Mouse (Mus musculus): Measurements from ENCODE around the gene Tmem132a.

Tmem132a gene

GRCm38 (mm10) chr19:10869886-10870527, at the start of gene Tmem132a:
Gene Tmem132a (minus strand): TSS chr19:10869940.
- CTCF ChIA-PET, result interaction anchor here (0.6 to 0.8 kb wide), 2 partner anchors 192 to 385 kb away, joined by 3 to 4 read pairs; no protein-coding TSS in a partner anchor

DNA sequence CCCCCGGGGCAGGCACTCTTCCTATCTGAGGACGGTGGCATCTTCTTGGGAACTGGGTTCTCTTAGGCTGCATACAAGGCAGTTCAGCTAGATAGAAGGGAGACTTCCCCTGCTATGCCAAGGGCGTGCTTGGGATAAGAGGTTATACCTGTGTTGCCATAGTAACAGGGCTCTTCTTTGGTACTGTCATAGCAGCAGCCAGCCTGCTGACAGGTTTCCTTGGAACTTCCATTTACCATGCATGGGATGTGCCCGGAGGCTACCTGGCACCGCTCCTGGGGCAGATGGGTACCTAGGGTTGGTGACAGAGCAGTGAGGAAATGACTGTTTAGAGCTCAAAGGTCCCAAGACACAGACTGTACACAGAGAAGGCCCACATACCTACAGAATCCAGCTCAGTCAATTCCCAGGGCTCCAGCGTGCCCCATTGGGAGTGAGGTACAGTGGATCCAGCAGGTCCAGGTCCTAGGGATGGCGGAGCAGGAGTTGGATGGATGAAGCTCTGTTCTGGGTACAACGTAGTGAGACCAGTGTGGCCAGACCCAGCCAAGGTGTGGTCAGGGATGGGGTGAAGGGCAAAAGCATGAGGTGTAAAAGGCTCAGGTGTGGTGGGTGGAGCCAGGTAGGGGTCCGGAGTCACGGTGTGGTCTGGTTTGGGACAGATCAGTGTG, 48.7 kb upstream of the Tmem132a start:
- CTCF ChIA-PET, result no interaction called here

GRCm38 (mm10) chr19:10916506-10916905, 46.8 kb upstream of the Tmem132a start:
- CTCF ChIA-PET, result interaction anchor here (0.9 kb wide), 1 partner anchor 25 kb away, joined by 4 read pairs; no protein-coding TSS in a partner anchor

GRCm38 (mm10) chr19:10914870-10915269, 45.1 kb upstream of the Tmem132a start:
- CTCF ChIA-PET, result interaction anchor here (0.6 kb wide), 2 partner anchors 9 to 392 kb away, joined by 3 read pairs; no protein-coding TSS in a partner anchor

DNA sequence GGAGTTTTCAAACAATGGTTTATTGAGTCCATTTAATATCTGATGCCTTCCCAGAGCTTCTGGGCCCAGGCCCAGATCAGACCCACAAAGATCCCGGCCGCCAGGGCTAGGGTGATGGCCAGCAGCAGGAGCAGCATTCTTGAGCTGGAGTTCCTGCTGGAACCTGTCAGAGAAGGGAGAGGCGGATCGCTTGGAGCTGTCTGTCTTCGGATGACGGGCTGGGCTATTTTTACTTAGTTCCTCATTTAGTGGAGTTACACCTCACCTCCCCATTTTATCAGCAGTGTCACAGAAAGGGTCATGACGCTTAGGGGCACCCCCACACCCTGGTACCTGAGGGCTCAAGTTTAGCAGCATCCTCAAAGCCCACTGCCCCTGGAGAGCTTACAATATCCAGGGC, 44.6 kb upstream of the Tmem132a start:
- CTCF ChIA-PET, result interaction anchor here (0.6 kb wide), 1 partner anchor 391 kb away, joined by 3 read pairs; no protein-coding TSS in a partner anchor

DNA sequence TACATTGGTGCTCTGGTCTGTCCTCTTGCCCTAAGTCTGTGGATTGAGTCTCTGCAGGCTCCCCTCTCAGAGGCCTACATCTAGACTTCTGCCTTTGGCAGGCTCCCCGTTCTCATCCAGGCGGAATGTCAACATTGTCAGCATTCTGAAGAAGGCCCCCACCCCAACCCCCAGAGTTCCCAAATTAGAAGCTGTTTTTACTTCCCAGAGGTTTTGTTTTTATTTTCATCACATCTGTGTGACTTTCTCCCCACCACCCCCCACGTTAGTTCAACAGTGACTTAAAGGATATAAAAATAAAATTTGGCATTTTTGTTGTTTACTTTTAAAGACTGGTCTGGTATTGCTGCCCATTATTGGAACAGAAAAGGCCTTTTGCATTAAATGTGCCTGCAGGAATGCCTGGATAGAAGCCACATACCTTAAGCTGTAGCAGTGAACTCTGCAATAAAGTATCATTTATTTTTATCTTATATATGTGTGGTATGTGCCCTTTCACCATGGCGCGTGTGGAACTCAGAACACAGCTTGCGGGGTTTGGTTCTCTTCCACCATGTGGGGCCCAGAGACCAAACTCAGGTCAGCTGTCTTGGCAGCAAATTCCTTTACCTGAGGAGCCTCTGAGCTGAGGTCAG, 39.5 kb upstream of the Tmem132a start:
- CTCF ChIA-PET, result interaction anchor here (1.2 kb wide), 1 partner anchor 35 kb away, joined by 5 read pairs; no protein-coding TSS in a partner anchor

DNA sequence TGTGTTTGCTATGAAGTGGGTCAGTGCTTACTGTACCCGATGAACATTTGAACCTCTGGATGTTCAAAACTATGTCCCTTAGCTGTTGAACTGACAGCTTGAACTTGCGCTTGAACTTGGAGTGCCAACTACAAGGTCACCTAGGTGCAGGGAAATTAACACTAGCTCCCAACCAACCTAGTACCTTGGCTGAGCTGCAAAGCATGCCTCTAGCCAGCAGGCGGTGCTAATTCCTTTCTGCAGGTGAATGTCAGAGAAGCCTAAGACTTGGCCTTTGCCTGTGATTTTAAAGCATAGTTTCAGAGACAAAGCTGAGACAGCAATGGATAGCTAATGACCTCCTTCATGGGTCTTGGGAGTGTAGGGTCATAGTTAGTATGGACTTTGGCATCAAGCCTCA, 38.2 kb upstream of the Tmem132a start:
- CTCF ChIA-PET, result interaction anchor here (0.6 kb wide), 1 partner anchor 18 kb away, joined by 13 read pairs; no protein-coding TSS in a partner anchor

DNA sequence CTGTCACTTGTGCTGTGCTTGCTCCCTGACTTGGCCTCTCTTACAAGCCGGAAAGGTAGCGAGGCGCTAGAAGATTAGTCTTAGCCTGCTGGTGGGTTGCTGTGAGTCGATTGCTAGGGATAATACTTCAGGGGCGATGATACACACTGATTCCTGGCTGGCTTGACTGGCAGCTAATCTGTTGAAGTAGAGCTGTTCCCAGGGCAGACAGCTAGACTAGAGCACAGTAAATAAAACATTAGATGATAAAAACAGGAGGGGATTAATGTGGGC, 35.9 kb upstream of the Tmem132a start:
- CTCF ChIA-PET, result no interaction called here

- CTCF ChIA-PET, result no interaction called here
These were observed 35.4 kb upstream of the Tmem132a start for GRCm38 (mm10) chr19:10904927-10905727.

DNA sequence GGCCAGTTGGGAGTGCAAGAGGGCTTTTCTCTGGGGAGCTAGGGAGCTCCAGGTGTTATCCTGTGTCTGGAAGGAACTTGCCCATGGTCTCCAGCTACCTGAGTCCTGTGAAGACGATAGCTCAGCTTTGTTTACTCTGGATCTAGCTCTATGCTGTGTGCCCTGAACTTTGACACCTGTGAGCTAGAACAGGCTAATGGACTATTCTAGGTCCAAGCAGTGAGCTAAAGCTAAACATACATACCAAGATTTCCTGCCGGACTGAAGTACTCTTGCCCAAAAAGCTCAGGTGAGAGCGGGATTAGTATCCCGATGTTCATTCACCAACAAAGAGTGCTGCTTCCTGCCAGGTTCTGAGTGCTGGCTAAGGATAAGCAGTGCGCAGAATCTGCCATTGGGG, 34.8 kb upstream of the Tmem132a start:
- CTCF ChIA-PET, result no interaction called here

DNA sequence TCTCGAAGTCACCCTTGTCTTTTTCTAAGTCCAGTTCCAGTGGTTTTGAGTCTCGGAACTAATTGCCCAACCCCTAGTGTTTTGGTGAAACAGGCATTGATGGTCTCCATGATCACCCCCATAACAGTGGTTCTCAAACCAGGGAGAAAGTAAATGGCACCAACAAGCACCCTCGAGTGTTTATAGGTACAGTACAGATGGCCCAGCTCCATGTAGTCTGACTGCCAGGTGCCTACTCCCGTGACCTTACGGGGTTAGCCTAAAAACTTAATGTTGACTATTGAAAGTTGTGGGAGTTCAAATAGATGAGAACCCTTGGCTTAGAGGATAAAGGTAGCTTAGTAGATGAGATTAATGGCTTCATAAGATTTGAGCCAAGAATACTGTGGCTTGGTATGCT, 31.3 kb upstream of the Tmem132a start:
- CTCF ChIA-PET, result no interaction called here

DNA sequence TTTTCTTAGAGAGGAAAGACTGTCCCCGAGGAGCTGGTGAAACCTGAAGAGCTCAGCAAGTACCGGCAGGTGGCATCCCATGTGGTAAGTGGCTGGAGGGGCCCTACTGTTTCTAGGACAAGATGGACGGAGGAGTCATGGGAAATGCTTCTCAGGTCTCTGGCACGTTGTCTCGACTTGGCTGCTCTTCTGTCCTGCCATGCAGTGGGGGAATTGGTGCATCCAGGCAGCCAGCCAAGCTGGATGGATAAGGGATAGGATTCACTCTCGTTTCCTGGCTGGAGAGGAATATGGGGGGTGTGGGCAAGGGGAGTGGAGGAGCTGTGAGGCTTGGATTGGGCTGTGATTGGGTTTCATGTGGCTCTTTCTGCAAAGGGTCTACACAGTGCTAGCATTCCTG, 30.6 kb upstream of the Tmem132a start:
- CTCF ChIA-PET, result no interaction called here

DNA sequence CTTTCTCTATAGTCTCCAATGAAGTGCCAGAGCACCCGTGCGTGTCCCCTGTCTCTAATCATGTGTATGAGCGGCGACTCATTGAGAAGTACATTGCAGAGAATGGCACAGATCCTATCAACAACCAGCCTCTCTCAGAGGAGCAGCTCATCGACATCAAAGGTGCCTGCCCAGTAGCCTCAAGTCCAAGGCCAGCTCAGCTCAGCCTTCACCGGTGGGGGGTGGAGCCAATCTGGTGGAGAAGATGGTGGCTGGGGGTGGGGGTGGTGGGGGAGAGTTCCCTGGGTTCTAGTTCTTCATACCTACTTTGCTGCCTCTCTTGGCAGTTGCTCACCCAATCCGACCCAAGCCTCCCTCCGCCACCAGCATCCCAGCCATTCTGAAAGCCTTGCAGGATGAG, 27.8 kb upstream of the Tmem132a start:
- CTCF ChIA-PET, result no interaction called here

GRCm38 (mm10) chr19:10896849-10897248, 27.1 kb upstream of the Tmem132a start:
- CTCF ChIA-PET, result no interaction called here

DNA sequence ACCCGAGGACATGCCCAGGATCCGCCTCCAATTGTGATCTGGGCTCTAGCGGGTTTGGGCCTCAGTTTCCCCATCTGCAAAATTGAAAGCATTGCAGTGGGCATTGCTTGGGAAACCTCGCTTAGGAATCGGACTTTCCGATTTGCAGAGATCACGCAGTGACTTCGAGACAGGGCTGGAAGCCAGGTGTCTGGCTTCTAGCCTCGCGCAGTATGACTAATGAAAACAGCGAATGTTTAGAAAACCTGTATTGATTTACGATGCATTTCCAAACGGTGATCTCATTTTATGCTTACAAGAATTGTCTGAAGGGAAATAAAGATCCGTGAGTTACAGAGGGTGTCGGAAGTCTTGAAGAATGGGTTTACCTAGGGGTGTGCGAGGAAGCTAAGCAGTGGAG, 26.0 kb upstream of the Tmem132a start:
- CTCF ChIA-PET, result no interaction called here

DNA sequence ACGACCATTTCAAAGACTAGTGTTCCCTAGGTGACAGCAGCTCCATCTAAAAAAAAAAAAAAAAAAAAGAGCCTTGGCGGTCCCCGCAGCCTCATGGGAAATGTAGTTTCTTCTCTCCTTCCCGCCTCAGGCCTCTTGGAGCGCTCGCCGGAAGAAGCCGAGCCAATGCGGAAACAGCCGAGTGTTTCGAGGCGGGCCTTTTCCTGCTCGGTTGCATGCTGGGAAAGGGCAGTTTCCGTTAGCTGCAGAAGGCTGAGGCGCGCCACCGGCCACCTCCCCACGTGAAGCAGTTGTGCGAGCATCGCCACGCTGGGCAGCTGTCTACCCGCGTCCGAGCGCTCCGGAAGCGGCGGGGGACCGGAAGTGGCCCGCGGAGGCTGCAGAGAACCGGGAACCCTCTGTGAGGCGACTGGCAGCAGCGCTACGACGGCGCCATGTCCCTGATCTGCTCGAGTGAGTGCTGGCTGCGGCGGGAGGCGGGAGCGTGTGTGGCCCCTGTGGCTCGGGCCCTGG, 25.3 kb upstream of the Tmem132a start, which contains the start of gene Prpf19:
Gene Prpf19, plus strand, starts transcription at position 216 of the 513 bp plus-strand sequence.
- CTCF ChIA-PET, result interaction anchor here (0.6 kb wide), 1 partner anchor 154 kb away, joined by 4 read pairs; no protein-coding TSS in a partner anchor

- CTCF ChIA-PET, result interaction anchor here (1.2 kb wide), 1 partner anchor 12 kb away, joined by 7 read pairs; no protein-coding TSS in a partner anchor
These were observed 22.5 kb upstream of the Tmem132a start for GRCm38 (mm10) chr19:10892201-10892600.

GRCm38 (mm10) chr19:10881426-10882154, 11.8 kb upstream of the Tmem132a start, which contains the start of gene Tmem109:
Gene Tmem109 (minus strand): TSS chr19:10882001.
- CTCF ChIA-PET, result interaction anchor here (0.6 to 1.4 kb wide), 6 partner anchors 10 to 355 kb away, joined by 3 to 11 read pairs (median 4); no protein-coding TSS in a partner anchor

- CTCF ChIA-PET, result interaction anchor here (0.6 to 1.1 kb wide), 6 partner anchors 12 to 168 kb away, joined by 4 to 11 read pairs (median 5); no protein-coding TSS in a partner anchor
These were observed 11.3 kb upstream of the Tmem132a start for GRCm38 (mm10) chr19:10880975-10881425.
